Mouse (Mus musculus): ENCODE results near the gene Dgkq. TPM values are rescaled to one million over a fixed set of nuclear protein-coding genes. Genes with fewer than 3 reads are reported as not detected.

The Dgkq gene
- polyA plus RNA-seq (2012): 5.0 and 5.7 TPM in 2 replicates

DNA sequence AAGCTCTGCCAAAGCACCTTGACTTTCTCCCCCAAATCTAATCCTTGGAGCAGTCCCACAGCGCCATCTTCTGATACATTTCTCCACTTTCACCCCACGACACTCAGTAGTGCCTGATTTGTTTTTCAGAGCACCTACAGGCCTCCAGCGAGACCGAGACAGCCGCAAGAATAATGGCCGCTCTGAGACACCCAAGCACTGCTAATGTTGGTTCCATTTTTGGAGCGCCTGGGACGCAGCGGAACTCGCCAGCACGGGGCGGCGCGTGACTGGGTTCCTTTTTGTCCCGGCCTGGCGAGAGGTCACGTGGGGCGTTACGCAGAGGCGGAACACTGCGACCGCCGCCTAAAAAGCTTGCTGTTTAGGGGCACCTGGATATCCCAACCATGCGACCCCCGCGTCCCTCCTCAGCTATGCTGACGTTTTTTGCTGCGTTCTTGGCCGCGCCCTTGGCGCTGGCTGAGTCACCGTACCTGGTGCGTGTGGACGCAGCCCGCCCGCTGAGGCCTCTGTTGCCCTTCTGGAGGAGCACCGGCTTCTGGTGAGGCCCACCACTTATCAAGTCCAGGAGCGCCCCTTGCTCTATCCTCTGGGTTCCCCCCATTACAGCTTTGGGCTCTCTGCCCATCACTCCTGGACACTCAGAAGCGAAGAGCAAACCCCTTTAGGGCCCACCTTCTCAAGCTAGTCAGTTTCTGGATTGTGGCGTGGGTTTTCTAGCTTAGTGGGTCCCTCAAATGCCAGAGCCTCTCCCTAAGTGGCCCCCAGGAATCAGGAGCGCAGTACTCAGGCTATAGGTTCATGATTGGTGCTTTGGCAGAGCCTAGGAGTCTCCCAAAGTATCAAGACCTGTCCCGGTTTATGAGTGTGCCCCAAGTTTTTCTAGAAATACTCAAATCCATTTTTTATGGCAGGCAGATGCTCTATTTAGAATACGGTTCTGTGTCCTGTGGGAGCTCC, at the start of gene Dgkq:
Gene Dgkq, minus strand, starts transcription at position 696 of the 960 bp plus-strand sequence.

DNA sequence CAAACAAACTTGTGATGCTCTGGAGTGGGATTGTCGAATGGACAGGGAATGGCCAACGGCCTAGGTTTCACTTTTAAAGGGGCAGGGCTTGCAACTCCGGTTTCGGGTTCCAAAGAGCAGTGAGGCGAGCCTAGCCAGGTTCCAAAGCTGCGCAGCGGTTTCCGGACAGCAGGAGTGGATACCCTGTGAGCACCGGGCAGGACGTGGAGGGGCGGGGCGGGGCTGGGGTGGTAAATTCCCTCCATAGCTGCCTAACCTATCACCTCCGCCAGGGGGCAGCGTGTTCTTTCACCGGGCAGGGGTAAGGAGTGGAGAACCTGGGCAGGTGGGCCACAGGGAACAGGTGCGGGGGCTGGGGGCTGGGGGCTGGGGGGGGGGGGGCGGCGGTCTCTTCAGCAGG, 22.8 kb upstream of the Dgkq start, which contains the start of gene Fgfrl1:
Gene Fgfrl1, plus strand, starts transcription at position 112 of the 400 bp plus-strand sequence.

DNA sequence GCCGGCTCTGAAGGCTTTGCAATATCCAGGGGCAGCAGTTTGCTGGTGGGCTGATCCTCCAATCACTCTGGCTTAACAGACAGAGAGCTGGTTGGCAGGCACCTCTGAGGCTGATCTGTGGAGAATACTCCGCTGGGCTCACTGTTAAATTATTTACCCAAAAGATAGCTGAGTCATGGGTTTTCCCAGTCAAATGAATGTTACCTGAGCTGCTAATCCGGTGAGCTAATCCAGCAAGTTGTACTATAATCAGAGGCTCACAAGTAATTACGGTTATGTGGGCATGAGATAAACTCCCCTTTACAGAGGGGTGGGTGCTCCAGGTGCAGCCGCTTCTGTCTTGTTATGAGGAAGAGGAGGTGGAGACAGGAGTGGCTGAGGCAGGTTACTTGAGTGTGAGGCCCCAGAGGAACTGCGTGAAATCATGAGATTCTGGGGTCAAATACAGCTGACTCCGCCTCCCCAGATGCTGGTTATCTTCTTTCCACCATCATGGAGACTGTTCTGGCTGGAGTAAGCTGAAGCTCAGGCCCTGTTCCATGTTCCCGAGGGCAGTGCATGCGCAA, 5.9 kb upstream of the Dgkq start, which contains the start of gene Slc26a1:
Gene Slc26a1, minus strand, starts transcription at position 319 of the 566 bp plus-strand sequence.

GRCm38 (mm10) chr5:108659698-108660631, 9.5 kb downstream of the Dgkq start, which contains the start of gene Idua:
Gene Idua (plus strand): TSS chr5:108660331.

GRCm38 (mm10) chr5:108629634-108630483, 39.6 kb downstream of the Dgkq start, which contains the start of the genes Gak and Tmem175:
Gene Gak (minus strand): TSS chr5:108629755.
Gene Tmem175 (plus strand): TSS chr5:108629770.

Other genes starting within 250 kb of the Dgkq start
- 67.1 and 69.6 TPM in 2 replicates for gene Atp5k, start 235.2 kb downstream of the Dgkq start, polyA plus RNA-seq (2012)
- 0.47 and 0.74 TPM in 2 replicates for gene Mfsd7a, start 220.8 kb downstream of the Dgkq start, polyA plus RNA-seq (2012)
- gene Pcgf3, start 208.4 kb downstream of the Dgkq start, polyA plus RNA-seq (2012): 14.4 and 17.1 TPM in 2 replicates
- gene Cplx1, start 119.6 kb downstream of the Dgkq start, polyA plus RNA-seq (2012): 0.05 and 0.08 TPM in 2 replicates
- 70.5 and 73.6 TPM in 2 replicates for gene Gak, start 39.9 kb downstream of the Dgkq start, polyA plus RNA-seq (2012)
- 3.0 TPM in 2 replicates for gene Tmem175, start 39.9 kb downstream of the Dgkq start, polyA plus RNA-seq (2012)
- gene Idua, start 9.3 kb downstream of the Dgkq start, polyA plus RNA-seq (2012): 18.4 and 18.8 TPM in 2 replicates
- 0.82 and 1.1 TPM in 2 replicates for gene Slc26a1, start 5.9 kb upstream of the Dgkq start, polyA plus RNA-seq (2012)
- gene Fgfrl1, start 22.7 kb upstream of the Dgkq start, polyA plus RNA-seq (2012): 7.6 and 12.5 TPM in 2 replicates
- gene Rnf212, start 105.3 kb upstream of the Dgkq start, polyA plus RNA-seq (2012): not detected in 2 replicates
- not detected in 2 replicates for gene Tmed11, start 125.7 kb upstream of the Dgkq start, polyA plus RNA-seq (2012)
- gene Vmn2r8, start 139.2 kb upstream of the Dgkq start, polyA plus RNA-seq (2012): not detected in 2 replicates
- 0.01 TPM in 1 of 2 replicates, not detected in the other for gene Vmn2r9, start 182.9 kb upstream of the Dgkq start, polyA plus RNA-seq (2012)

Measured in megakaryocyte-erythroid progenitor cell, adult 5 weeks (primary cell).